Mouse (Mus musculus) gastrocnemius, adult 8-10 months (tissue): ENCODE measurements around the gene Dhx35. TPM values are rescaled to one million over a fixed set of nuclear protein-coding genes. Genes with fewer than 3 reads are reported as not detected.
A peak's percentile ranks its signal among the peaks of the same experiment; 100 is the strongest.

ENCODE experiments used
- DNase-seq, 2 experiments: peaks; one replicate each; pipeline ENCODE4 v3.0.0; 2022; ENCODE audit warnings: low spot score in 2 of 2
- total RNA-seq, 4 experiments: library from RNA; stranded (reverse); gene quantifications; 2 replicates each; pipeline ENCODE4 v1.2.4; 2022

Gene Dhx35
- total RNA-seq, 4 experiments from 2014 or later = 6.8 to 13.9 (median 8.7) TPM

DNA sequence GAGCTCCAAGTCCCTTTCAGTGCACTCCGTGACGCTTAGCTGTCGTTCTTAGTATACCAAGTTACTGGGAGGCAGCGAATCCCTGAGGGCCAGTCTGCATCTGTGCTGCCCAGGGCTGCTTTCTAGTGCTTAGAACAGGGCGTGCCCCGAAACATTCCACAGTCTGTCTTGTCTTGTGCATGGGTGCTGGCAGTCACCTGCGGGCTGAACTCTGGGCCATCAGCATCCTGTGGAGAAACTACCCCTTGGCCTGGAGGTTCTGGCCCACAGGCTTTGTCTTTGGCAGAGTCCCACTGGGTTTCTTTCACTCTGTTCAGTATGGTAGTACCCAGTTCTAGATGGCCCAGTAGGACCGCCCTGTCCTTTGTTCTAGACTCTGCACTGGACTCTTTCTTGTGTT, 6.2 kb downstream of the Dhx35 start:
- DNase-seq = no peak

DNA sequence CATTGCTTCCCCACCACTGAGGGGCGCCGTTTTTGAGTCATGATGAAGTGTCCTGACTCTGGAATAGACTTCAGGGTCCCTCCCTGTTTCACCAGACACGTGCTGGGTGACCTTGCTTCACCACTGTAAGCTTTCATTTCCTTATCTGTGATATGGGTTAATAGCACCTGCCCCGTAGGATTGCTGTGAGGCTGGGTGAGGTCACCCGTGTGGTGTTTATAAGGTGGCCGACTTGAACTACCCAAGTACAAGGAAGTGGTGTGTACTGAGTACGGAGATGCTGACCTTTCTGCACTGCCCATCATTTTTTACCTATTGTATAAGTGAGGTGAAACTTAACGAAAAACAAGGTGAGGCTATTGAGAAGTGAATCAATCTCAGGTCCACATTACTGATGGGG, 9.0 kb downstream of the Dhx35 start:
- DNase-seq = no peak

DNA sequence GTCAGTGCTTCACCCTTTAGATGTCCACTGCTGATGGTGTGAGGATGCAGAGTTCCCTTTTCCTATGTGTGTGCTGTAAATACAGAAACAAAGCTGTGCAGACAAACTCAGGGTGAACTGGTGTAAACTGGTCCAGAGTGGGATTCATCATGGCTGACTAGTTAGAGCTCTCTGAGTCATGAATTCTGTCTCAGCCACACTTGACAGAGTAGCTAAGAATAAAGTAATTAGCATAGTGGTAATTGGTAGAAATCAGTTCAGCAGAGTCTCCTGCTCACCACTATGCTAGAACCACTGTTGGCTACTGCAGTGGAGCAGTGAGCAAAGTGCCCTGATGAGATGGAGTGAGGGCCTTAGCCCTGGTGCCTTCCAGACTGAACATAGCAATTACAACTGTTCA, 21.1 kb downstream of the Dhx35 start:
- no peak for DNase-seq

DNA sequence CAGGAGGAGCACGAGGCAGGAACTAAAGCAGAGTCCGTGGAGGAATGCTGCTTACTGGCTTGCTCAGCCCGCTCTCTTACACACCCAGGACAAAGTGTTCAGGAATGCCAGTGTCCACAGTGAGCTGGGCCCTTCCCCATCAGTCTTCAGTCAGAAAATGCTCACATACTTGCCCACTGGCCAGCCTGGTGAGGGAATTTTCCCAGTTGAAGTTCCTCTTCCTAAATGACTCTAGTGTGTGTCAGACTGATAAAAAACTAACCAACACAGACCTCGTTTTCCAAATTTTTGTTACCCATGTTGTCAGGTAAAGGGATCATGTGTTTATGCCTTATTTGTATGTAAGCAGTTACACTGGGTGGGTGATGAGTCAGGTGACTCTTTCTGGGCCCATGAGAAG, 21.6 kb downstream of the Dhx35 start:
- no peak for DNase-seq

DNA sequence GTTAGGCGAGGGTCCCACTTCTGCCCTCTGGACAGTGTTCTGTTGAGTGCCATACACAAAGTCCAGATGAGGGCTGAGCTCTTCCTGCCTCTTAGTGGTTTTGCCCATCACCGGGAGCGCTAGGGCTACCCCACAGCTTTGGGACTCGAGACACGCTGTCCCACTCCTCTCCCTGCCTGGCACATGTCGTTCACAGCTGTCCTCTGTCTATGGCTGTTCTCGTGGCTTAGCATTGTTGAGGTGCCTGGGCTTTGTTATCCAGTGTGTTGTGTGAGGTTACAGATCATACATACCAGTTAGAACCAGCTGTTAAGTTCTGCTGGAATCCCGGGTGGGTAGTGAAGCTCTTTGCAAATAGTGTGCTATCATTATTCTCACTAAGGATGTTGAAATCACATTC, 23.1 kb downstream of the Dhx35 start:
- DNase-seq = no peak

DNA sequence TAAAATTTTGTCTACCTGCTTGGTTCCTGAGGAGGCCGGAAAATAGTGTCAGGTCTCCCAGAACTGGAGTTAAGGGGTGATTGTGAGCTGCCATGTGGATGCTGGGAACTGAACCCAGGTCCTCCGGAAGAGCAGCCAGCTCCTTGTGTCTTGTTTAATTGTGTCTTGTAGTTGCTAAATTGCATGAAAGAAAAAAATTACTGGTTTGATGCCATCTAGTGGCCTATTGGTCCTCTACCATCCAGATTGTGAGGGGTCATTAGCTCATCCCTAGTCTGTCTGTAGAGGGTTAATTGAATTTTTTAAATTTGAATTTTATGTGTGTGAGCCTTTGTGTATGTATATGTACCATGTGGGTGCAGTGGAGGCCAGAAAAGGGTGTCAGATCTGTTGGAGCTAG, 33.5 kb downstream of the Dhx35 start:
- no peak for DNase-seq

DNA sequence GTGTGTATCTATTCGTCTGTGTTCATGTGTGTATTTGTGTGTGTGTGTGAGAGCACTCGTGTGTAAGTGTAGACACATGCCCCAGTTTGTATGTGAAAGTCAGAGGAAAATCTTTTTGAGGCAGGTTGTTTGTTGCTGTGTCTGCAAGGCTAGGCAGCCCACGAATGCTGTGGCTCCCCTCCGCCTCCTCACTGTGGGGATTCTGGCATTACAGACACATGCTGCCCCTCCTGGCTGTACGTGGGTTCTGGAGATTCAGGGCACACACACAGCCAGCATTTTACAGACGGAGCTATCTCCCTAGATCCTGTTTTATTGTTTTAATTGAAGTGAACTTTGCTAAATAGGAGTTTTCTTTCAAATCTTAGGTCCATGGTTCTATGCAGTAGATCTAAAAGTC, 35.1 kb downstream of the Dhx35 start:
- no peak for DNase-seq

DNA sequence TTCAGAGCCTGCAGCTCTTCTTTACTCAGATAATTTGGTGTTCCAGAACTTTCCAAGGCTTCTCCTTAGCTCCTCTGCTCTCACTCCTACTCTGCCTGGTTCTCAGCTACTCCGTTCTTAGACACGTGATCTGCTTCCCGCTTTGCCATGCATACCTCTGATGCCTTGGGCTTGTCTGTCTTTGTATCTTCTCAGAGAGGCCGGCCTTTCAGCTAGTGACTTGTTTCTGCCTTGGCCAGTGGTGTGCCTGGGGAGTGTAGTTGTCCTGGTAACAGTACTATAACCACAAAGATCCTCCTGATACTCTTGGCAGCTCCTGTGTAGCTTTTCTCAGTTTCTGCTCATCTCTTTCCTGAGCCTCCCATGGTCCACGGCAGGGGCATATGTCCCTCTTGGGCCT, 38.6 kb downstream of the Dhx35 start:
- no peak for DNase-seq

DNA sequence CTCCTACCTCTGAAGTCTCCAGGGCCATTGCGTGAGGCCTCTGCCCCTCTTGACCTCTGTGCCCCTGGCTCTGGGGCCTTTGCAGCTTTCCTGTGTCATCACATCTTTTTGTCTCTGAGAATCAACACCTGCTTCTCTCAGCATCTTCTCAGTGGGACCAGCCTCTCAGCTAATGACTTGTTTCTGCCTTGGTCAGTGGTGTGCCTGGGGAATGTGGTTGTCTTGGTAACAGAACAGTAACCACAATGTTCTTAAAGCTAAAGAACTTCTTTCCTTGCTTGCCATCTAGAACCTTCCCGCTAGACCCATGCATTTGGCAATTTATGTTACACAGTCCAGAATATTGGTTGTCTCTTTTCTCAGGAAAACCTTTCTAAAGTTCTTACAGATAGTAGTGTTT, 39.0 kb downstream of the Dhx35 start:
- no peak for DNase-seq

DNA sequence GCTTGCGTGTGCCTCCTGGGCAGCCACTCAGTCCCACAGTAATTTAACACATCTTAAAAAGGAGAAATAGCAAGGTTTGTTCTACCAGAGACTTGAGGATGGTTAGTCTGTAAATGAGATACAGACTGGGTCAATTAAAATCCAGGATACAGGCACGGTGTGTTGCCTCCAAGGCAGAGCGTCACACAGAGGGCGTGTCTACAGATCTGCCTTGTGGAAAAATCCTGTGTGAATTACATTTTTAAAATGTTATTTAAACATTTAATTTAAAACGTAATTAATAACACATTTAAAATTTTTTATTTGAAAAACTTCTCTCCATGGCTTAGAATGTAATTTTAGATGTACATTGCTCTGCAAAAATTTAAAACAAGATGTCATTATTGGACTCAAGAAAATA, 48.7 kb downstream of the Dhx35 start:
- no peak for DNase-seq

DNA sequence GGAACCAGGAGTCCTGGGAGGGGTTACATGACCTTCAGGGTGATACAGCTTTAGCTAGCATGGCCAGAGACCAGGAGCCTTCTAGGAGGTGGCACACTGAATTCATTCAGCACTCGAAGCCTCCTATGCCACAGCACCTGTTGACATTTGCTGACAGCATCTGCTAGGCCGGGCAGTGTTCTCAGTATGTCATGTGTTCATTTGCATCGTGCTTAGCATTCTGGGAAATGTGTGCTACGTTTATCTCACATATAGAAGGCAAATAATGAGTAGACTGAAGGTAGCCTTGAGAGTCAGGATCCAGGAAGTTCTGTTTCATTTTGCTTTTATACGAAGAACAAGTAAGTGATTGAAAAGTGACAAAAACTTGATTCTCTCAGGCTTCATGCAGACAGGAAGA, 50.4 kb downstream of the Dhx35 start:
- no peak for DNase-seq

DNA sequence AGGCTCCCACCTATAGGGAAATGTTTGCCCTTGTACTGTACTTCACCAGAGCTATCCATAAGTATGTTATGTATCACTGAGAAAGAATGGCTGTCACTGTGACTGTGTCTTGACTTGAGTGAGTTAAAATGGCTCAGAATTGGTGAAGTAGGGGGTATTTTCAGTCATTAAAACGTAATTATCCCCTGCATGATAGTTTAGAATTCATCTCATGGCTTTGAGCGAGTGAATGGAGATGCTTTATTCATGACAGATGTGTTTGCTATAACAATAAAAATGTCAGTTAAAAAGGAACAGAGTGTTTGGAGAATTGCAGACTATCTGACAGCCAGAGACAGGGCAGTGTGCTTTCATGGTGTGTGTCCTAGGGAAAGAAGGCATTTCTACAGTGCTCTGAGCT, 51.6 kb downstream of the Dhx35 start:
- DNase-seq = no peak

DNA sequence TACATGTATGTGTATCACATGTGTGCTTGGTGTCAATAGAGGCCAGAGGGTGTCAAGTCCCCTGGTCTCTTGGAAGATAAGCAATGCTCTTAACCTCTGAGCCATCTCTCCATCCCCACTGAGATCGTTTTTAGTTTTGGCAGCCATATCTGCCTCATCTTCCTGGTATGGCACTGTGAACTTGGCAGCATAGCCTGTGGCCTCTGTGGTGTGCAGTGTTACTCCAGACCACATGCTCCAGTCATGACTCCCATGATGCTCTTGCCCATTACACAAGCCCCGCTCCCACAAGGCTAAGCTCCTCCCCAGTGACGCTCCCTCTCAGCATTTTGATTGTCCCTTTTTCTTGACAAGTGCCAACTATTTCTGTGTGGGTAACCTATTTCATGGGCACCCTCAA, 53.4 kb downstream of the Dhx35 start:
- no peak for DNase-seq

DNA sequence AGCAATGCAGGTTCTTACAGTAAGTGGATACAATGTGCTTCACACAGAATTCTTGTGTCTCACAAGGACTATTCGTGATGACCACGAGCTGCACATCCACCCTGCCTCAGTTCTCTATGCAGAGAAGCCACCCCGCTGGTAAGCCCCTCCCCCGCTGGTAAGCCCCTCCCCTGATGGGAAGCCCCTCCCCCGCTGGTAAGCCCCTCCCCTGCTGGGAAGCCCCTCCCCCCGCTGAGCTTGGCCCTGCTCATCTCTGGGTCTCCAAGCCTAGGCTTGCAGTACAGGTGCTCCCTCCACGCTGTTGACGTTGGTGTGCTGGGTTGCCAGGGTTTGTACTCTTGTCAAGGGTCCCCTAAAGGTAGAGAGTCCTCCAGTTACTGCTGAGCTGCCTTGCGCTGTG, 54.8 kb downstream of the Dhx35 start:
- DNase-seq = no peak

DNA sequence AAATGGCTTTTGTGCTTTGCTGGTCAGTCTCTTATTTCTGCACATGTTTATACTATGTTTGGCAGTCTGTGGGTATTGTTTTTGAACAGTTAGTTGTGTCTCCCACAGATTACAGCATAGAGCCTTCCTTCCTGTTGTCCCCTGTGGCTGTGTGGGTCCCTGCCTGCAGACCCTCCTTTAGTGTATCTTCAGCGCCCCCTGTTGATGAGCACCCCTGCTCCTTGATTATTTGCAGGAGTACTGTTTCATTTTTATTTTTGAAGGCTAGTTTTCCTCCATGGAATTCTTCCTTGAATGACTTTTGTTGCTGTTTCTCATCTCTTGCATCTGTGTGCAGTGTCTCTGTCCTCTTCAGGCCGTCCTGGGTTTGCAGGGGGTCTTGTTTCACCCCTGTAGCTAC, 58.0 kb downstream of the Dhx35 start:
- DNase-seq = no peak

DNA sequence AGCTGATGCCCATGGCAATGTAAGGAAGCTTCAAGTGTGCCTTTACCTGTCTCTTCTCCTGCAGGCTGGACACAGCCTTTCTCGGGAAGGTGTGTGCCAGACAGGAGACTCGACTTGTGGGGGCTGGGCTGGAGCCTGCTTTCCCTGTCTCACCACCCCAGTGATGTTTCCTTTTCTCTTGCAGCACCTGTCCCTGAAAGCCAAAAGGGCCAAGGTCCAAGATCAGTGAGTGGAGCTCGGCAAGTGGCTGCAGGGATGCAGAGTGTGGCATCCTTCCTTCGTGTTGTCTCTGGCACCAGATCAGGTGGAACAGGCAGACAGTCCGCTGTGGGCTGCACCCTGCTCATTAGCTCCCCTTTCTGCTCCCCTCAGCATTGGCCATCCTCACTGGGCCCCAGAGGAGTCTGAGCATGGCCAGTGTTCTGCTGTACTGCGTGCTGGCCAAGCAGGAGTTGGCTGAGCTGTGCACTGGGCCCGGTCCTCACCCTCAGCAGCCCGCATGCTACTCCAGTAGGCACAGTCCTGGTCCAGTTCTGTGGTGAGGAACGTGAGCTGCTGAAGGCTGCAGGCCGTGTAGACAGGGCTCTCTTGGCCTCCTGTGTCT, 62.4 kb downstream of the Dhx35 start:
- DNase-seq = no peak

DNA sequence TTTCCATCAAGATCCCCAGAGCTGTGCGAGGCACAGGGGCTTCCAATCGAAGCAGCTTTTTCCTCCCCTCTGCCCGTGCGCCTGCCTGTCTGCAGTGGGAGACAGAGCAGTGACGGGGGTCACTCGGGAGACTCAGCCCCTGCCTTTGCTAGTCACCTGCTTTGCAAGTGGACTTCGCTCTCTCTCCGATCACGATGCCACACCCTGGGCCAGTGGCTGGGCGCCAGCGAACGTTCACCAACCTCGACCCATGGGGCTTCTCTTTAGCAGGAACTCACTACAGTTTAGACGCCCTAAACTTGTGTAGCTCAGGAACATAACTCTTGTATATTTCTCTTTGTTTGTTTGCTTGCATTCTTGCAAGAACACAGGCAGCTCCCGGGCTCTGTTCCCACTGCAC, 63.0 kb downstream of the Dhx35 start:
- no peak for DNase-seq

DNA sequence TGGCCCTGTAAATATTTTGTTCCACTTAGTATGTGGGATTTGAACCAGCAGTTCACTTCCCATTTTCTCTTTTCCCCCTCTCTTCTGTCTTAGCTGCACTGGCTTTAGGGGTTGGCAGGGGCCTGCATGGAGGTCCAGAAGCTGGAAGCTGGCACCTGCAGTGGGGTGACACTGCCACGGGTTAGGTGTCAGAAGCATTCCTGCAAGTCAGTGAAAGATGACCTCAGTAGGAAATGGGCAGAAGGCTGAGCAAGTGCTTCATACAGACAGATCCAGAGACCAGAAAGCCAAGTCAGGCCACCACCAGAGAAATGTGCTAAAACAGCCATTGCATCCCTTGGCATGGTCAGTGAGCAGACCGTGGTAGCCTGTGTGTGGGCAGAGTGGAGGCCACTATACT, 66.5 kb downstream of the Dhx35 start:
- peak; percentile 24 to 50 for DNase-seq

DNA sequence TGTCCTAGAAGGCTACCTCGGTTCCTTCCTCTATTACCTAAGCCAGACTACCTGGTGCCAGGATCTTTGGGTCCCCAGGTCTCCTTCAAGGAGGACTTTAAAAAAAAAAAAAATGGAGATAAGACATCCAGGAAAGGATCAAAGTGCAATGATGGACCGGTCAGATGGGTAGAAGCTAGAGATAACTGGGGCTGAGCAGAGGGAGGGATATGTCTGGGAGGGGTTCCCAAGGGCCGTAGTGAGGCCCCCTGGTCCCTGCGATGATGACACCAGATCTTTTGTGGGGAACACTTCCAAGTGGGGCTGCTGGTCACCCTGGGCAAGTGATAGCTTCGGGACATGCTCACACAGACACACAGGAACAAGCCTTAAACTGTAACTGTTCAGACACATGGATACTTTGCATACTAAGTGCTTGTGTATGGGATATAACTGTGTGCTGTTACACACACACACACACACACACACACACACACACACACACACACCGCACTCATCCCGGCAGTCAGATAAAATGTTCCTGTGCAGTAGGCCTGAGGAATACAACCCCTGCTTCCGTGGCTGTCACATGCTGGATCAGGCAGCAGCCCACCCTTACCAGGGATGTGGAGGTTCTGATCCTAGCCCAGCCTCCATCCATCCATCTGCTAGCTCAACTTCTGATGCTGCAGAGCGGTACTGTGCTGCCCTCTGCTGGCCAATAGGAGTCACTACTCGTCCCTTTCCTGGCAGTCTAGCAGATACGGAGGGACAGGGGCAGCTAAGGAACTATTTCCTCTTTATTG, 68.9 kb downstream of the Dhx35 start:
- peak in 1 of 2 experiments; percentile 18 for DNase-seq

DNA sequence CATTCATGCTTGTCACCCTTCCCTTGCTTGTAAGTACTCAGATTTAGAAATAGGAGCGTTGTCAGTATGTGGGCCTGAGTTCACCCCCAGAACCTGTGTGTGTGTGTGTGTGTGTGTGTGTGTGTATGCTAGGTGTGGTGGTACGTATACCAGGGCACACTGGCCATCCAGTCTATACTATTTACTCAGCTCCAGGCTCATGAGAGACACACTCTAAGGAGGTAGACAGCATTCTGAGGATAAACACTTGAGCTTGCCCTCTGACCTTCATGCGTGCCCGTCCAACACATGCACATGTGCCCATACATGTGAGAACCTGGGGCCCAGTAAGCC, 69.5 kb downstream of the Dhx35 start:
- DNase-seq = no peak

DNA sequence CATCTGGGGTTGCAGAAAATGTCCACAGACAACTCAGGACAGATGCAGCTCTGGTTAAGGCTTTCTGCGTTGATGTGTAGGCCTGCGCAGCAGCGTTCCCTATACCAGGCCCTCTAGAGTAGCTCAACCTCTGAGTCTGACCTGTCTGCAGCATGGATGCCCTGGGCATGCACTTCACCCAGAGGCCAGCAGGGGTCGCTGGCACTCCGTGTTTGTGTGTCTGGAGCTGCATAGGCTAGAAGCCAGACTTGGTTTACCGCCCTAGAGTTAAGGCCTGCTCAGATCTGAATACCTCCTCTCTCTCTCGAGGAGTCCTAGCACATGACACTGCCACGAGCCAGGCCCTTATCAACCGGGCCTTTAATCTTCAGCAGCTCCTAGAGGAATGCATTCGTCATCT, 70.8 kb downstream of the Dhx35 start:
- DNase-seq = peak; percentile 58 to 59

DNA sequence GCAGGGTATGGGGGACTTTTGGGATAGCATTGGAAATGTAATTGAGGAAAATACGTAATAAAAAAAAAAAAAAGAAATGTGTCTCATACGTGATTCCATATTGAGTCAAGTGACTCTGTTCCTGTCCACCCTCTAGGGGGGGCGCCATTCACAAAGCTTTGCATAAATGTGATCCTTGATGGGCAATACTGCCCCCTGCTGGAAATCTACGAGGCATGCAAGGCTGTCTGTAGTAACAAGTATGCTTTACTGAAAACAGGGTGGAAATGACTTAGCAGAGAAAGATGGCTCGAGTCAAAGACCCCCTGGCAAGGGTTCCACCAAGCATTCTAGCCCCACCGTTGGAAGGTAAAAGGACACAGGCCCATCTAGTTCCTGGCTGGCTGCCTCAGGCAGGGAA, 92.0 kb downstream of the Dhx35 start:
- DNase-seq = no peak

DNA sequence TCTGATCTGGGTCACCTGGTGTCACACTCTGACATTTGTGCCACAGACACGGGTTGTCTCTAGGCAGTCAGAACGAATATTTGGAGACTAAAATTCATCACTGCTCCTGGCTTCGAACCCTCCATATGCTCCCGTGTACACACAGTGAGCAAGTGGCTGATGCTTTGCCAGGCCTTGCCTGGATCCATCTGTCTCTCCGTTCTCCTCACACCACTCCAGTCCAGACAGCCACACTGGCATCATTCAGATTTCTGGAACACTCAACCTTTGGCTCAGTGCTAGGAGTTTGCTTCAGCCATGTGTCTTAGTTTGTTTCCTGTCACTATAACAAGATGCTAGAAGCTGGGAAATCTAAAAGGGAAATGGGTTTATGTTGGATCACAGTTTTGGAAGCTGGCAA, 93.9 kb downstream of the Dhx35 start:
- DNase-seq = no peak

DNA sequence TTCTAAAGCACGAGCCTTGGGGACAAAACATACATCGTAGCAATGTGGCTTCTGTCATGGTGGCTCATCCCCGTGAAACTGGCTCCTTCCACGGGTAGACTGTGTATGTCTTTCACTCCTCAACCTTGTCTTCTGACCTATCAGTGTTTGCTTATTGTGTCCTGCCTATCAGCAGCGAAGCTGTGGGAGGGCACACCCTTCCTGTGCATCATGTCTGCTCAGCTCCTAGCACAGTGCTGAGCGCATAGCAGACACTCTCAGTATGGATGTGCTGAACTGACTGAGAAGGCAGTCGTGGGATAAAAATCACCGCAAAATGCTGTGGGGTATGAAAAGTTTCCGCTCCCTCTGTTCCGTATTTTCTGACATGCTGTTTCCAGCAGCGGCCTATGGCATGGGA, 94.6 kb downstream of the Dhx35 start:
- no peak for DNase-seq
